Mouse (Mus musculus) hindbrain, embryonic 12.5 days (tissue): Measurements from ENCODE around the gene Matn3. TPM values are rescaled to one million over a fixed set of nuclear protein-coding genes. Genes with fewer than 3 reads are reported as not detected.
"Not testable (repeated sequence)": the region's sequence is repeated elsewhere in the genome, so short reads cannot be mapped to it uniquely, and the experiment has no call there.

ENCODE experiments used
- ATAC-seq: fragments of 200-750 bp; cut with Nextera tagmentation; 2 replicates; pipeline ENCODE4 v1.8.0; 2017; ENCODE audit warnings: moderate TSS enrichment; ENCODE audit not compliant: low FRiP score
- H3K27ac ChIP-seq: fragments of 300-500 bp; sonication (generic); 2 replicates; pipeline ENCODE4 v1.5.1; 2016; ENCODE audit warnings: mild to moderate bottlenecking
- H3K27me3 ChIP-seq: fragments of 300-500 bp; sonication (generic); 2 replicates; pipeline ENCODE4 v1.6.1; 2016; ENCODE audit warnings: mild to moderate bottlenecking
- H3K36me3 ChIP-seq: fragments of 300-500 bp; sonication (generic); 2 replicates; pipeline ENCODE4 v1.6.1; 2016; ENCODE audit warnings: mild to moderate bottlenecking
- H3K4me1 ChIP-seq: fragments of 300-500 bp; sonication (generic); 2 replicates; pipeline ENCODE4 v1.6.1; 2016
- H3K4me2 ChIP-seq: fragments of 300-500 bp; sonication (generic); replicated peaks from 2 replicates; pipeline ENCODE4 v1.6.1; 2016; ENCODE audit warnings: mild to moderate bottlenecking
- H3K4me3 ChIP-seq: fragments of 300-500 bp; sonication (generic); 2 replicates; pipeline ENCODE4 v1.5.1; 2016; ENCODE audit warnings: mild to moderate bottlenecking
- H3K9ac ChIP-seq: fragments of 300-500 bp; sonication (generic); 2 replicates; pipeline ENCODE4 v1.6.1; 2016; ENCODE audit warnings: mild to moderate bottlenecking, moderate library complexity
- H3K9me3 ChIP-seq: fragments of 300-500 bp; sonication (generic); replicated peaks from 2 replicates; pipeline ENCODE4 v1.6.1; 2016; ENCODE audit warnings: mild to moderate bottlenecking
- WGBS: fragments of 180-500 bp; shearing (Covaris S2); methylation state at CpG from one replicate; pipeline ENCODE4 v1.1.7; 2016; 5-methylcytosine and 5-hydroxymethylcytosine counted together
- polyA plus RNA-seq: library from polyadenylated mRNA; unstranded; fragments of >200 nt; fragmentation: Nextera tagmentation; extraction: Ambion mirVana; gene quantifications from 2 replicates; pipeline ENCODE4 v1.2.1, GENCODE M21; 2016

The Matn3 gene
- polyA plus RNA-seq, 1 experiment from 2014 or later: 1.6 TPM

DNA sequence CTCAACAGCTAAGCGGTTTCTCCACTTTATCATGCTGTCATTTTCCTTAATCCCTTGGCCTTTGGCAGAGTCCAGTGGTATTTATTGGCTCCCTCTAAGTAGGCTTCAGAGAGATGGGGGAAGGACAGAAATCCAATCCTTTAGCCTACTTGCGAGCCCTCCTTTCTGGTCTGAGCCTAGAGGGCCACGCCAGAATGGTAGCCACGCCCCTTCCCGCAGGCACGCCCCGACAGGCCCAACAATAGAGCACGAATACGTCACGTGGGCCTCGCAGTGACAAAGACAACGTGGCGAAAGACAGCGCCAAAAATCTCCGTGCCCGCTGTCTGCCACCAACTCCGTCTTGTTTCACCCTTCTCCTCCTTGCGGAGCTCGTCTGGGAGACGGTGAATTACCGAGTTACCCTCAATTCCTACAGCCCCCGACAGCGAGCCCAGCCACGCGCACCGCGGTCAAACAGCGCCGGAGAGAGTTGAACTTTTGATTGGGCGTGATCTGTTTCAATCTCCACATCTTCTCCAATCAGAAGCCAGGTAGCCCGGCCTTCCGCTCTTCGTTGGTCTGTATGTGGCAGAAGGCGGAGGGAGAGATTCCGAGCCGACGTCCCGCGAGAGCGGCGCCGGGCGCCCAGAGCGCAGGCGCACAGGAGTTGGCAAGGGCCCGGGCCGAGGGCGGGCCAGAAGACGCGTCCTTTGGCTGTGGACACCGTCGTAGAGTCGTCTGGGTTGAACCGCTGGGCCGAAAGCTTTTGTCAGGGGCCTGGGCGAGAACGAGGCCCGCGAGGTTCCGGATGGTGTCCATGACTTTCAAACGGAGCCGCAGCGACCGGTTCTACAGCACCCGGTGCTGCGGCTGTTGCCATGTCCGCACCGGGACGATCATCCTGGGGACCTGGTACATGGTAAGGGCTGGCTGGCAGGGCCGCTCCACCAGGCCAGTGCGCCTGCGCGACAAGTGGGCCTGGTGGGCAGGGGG lies 26.0 kb upstream of the Matn3 start, which contains the start of gene Laptm4a:
Gene Laptm4a (plus strand): TSS at position 271 of the 975 bp plus-strand sequence.
- H3K27me3 ChIP-seq: no peaks in the 10 kb centered on the region
- H3K36me3 ChIP-seq: peaks cover 4% of the 10 kb centered on the region; the same call in 1 of the 2 replicates
- peak within 1 kb of the TSS; percentile 96 for H3K27ac ChIP-seq
- peak; percentile 99 for ATAC-seq
- no peaks in the 10 kb centered on the region for H3K9me3 ChIP-seq
- H3K4me3 ChIP-seq: peak within 1 kb of the TSS; percentile 72
- peak within 1 kb of the TSS; percentile 79 for H3K4me2 ChIP-seq
- H3K9ac ChIP-seq: peak within 1 kb of the TSS; percentile 79
- under 1% methylated on average over 73 of the region's 73 CpGs for WGBS
- peaks cover 22% of the 10 kb centered on the region for H3K4me1 ChIP-seq

DNA sequence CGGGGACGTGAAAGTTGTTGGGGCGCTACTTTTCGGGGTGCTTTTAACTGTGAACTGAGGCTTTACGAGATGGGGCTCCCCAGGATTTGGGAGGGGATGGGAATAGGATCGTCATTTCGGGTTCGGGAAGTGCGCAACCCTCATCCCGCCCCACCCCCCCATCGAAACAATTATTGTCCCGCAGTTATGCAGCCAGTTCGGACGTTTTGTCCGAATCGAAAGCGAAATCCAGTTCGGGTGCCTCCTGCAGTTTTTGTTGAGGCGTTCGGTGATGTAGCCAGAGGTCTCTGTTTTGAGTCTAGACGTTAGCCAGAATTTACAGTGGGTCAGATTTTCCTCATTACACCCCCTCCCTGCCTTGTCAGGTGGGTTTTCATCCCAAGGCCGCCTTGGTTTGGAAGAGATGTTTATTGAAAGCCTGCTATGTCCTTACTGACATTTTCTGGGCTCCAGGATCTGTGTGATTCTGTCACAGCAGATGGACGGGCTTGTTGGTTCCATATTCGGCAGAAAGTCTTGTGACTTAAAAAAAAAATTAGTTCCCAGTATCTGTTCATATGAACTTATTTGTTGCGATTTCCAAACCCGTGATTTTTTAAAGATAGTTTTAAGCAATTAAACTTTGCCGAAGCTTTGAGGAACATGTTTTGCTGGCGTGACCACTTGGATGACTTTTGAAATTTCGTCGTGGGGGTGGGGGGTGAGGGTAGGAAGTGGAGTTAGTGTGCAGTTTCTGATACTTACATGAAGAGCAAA lies 25.2 kb upstream of the Matn3 start:
- peaks cover 4% of the 10 kb centered on the region; the same call in 1 of the 2 replicates for H3K36me3 ChIP-seq
- peak overlapping the region; percentile 72 for H3K4me3 ChIP-seq
- peak overlapping the region; percentile 79 for H3K4me2 ChIP-seq
- ATAC-seq: no peak
- no peaks in the 10 kb centered on the region for H3K27me3 ChIP-seq
- H3K27ac ChIP-seq: peak overlapping the region; percentile 96
- H3K4me1 ChIP-seq: peaks cover 20% of the 10 kb centered on the region
- peak overlapping the region; percentile 79 for H3K9ac ChIP-seq
- H3K9me3 ChIP-seq: no peaks in the 10 kb centered on the region
- 5% methylated on average over 30 of the region's 30 CpGs for WGBS

DNA sequence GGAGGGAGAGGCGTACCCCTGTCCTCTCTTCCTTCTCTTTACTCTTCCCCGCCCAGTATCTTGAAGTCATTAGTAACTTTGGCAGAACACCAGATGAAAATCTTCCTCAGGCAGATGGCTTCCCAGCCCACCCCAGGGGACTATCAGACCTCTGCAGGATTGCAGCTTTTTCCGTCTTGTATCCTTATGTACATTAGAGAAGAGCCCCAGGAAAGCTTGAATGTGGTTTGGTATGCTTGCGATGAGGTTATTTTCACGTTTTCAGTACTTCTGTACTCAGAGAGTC lies 24.7 kb upstream of the Matn3 start:
- no peaks in the 10 kb centered on the region for H3K27me3 ChIP-seq
- H3K4me1 ChIP-seq: peaks cover 20% of the 10 kb centered on the region
- H3K9me3 ChIP-seq: no peaks in the 10 kb centered on the region
- no peak for ATAC-seq
- WGBS: 28% methylated on average over 5 of the region's 5 CpGs
- H3K9ac ChIP-seq: peak overlapping the region; percentile 79
- peak overlapping the region; percentile 72 for H3K4me3 ChIP-seq
- H3K36me3 ChIP-seq: peaks cover 4% of the 10 kb centered on the region; the same call in 1 of the 2 replicates
- H3K27ac ChIP-seq: no peak overlapping the region; the same call in 1 of the 2 replicates
- peak overlapping the region; percentile 79 for H3K4me2 ChIP-seq

DNA sequence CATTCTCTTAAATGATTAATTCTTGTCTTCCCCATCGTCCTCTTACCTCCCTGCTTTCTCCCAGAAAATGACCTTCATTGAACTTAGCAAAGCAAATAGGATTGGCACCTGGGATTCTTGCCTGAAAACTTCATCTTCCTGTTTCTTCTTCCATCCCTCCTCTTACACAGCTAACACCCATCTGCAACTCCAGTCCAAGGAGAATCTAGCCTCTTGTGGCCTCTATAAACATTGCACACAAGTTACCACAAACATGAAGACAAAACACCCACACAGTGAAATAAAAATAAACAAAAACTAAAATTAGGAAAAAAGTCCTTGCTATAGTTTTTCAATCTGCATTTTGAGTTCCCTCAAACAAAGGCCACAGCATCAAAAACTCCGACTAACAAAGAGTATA lies 24.1 kb upstream of the Matn3 start:
- H3K4me3 ChIP-seq: peak overlapping the region; percentile 72
- no peaks in the 10 kb centered on the region for H3K9me3 ChIP-seq
- peaks cover 4% of the 10 kb centered on the region; the same call in 1 of the 2 replicates for H3K36me3 ChIP-seq
- peak overlapping the region; percentile 79 for H3K4me2 ChIP-seq
- no peak overlapping the region; the same call in 1 of the 2 replicates for H3K27ac ChIP-seq
- no peak for ATAC-seq
- H3K27me3 ChIP-seq: no peaks in the 10 kb centered on the region
- peaks cover 20% of the 10 kb centered on the region for H3K4me1 ChIP-seq
- peak overlapping the region; percentile 79; the same call in 1 of the 2 replicates for H3K9ac ChIP-seq
- WGBS: 52% methylated on average over 2 of the region's 2 CpGs

DNA sequence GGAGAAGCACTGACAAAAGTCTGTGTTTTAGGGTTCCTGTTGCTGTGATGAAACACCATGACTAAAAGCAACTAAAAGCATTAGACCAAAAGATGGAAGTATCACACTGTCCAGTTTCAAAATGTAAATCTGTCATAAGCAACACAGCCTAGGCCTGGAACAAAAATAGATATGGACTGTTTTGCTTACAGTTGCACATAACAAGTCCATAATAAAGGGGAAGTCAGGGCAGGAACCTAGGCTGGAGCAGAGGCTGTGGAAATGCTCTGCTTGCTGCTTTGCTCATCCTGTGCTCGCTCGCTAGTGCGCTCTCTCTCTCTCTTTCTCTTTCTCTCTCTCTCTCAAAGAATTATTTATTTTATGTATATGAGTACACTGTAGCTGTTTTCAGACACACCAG lies 20.1 kb upstream of the Matn3 start:
- peaks cover 11% of the 10 kb centered on the region; the same call in 1 of the 2 replicates for H3K36me3 ChIP-seq
- no peak overlapping the region for H3K4me3 ChIP-seq
- no peak overlapping the region for H3K4me2 ChIP-seq
- no peaks in the 10 kb centered on the region for H3K9me3 ChIP-seq
- no peak overlapping the region for H3K27ac ChIP-seq
- WGBS: 94% methylated on average over 3 of the region's 3 CpGs
- no peak for ATAC-seq
- no peaks in the 10 kb centered on the region for H3K27me3 ChIP-seq
- no peak overlapping the region for H3K9ac ChIP-seq
- H3K4me1 ChIP-seq: peaks cover 20% of the 10 kb centered on the region

DNA sequence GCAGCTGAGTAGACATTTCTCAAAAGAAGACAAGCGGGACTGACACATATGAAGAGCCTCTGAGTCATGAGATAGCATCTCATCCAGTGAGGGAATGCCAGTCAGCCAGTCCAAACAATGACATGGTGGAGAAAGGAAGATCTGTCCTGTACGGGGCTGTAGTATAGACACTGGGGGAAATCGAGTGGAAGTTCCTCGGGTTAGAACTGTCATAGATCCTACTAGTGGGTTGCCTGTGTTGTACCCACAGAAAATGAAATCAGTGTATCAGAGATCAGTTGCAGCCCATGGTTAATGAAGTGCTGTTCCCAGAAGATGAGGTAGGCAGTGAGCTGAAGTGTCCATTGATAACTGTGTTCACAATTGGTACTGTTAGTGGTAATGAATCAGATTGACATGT lies 19.0 kb upstream of the Matn3 start:
- ATAC-seq: no peak
- peaks cover 20% of the 10 kb centered on the region for H3K36me3 ChIP-seq
- 83% methylated on average over 4 of the region's 4 CpGs for WGBS
- H3K9me3 ChIP-seq: no peaks in the 10 kb centered on the region
- H3K27ac ChIP-seq: 0 out of 2 replicates have a peak overlapping the region, but pooled peaks have one; percentile 30
- H3K9ac ChIP-seq: no peak overlapping the region
- no peak overlapping the region for H3K4me2 ChIP-seq
- no peaks in the 10 kb centered on the region for H3K27me3 ChIP-seq
- H3K4me3 ChIP-seq: no peak overlapping the region
- H3K4me1 ChIP-seq: peaks cover 10% of the 10 kb centered on the region

DNA sequence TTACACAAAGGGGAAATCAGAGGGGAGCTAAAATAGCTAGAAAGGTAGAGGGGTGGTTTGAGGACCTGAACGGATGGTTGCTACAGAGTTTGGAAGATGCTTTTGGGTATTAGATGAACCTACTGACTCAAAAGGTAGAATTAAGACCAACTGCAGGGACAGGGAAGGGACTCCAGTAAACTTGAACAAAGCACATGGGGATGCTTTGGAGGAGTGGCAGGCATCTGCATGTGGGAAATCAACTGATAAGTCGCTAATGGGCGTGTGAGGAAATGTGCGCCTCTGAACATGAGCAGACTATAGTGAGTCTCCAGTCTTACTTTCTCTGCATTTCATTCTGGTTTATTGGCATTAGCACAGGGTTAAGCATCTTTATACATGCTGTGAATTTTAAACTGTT lies 16.6 kb upstream of the Matn3 start:
- no peak overlapping the region for H3K4me3 ChIP-seq
- ATAC-seq: no peak
- H3K4me1 ChIP-seq: no peaks in the 10 kb centered on the region; the same call in 1 of the 2 replicates
- H3K36me3 ChIP-seq: peaks cover 36% of the 10 kb centered on the region
- no peak overlapping the region for H3K4me2 ChIP-seq
- H3K9me3 ChIP-seq: no peaks in the 10 kb centered on the region
- no peaks in the 10 kb centered on the region for H3K27me3 ChIP-seq
- no peak overlapping the region for H3K27ac ChIP-seq
- WGBS: 88% methylated on average over 4 of the region's 4 CpGs
- no peak overlapping the region for H3K9ac ChIP-seq

DNA sequence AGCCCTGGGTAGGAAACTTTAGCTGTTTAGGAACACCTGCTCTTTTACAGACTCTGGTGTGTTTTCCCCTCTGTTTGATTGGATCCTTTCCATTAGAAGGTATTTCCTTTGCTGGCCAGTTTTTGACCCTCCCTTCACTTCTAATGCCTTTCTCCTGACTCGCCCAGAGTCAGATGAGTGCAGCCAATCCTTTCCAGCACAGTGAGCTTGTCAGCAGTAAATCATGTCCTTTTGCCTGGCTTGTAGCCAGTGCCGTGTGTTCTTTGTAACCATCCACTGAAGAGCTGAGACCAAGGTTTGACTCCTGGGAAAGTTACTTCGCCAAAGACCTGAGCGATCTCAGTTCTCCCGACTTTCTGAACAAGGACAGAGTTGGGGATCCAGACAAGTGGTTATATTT lies 12.4 kb upstream of the Matn3 start:
- Histone ChIP-seq H3K9ac (no peak overlapping the region), H3K27ac (no peak overlapping the region), H3K36me3 (peaks cover 64% of the 10 kb centered on the region), H3K4me3 (no peak overlapping the region), H3K27me3 (no peaks in the 10 kb centered on the region), H3K9me3 (no peaks in the 10 kb centered on the region), H3K4me2 (no peak overlapping the region), H3K4me1 (no peaks in the 10 kb centered on the region)
- 78% methylated on average over 5 of the region's 5 CpGs for WGBS
- ATAC-seq: no peak

DNA sequence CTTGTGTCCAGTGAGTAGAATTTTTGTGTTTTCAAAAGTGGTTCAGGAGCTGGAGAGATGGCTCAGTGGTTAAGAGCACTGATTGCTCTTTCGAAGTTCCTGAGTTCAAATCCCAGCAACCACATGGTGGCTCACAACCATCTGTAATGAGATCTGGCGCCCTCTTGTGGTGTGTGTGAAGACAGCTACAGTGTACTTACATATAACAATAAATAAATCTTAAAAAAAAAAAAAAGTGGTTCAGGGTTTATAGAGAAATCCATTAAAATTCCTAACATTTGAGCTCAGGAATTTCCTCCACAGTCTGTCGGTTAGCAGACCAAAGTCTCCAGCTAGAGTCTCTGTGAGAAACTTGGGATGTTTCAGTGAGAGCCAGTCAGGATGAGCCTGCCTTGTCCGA lies 11.5 kb upstream of the Matn3 start:
- H3K27ac ChIP-seq, H3K4me3 ChIP-seq, H3K9me3 ChIP-seq, H3K4me1 ChIP-seq, H3K27me3 ChIP-seq, H3K9ac ChIP-seq, H3K4me2 ChIP-seq, ATAC-seq: not testable (repeated sequence)
- WGBS: 77% methylated on average over 4 of the region's 4 CpGs
- H3K36me3 ChIP-seq: peaks cover 64% of the 10 kb centered on the region

DNA sequence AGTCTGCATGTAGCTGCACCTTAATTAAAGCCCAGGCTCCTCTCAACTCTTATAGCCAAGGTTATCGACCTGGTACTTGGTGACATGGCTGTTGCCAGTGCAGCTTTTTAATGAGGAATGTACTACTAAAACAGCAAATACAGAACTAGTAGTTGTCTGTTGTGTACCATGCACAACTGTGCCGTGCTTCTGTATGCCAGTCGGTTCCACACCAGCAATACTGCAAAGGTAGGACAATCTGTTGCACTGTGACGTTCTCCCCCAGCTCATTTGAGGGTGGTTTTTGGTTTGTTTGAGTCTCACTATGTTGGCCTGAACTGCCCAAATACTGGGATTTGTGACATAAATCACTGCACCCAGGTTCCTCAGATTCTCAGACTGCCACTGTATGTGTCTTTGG lies 8.2 kb upstream of the Matn3 start:
- Histone ChIP-seq H3K27ac (no peak overlapping the region), H3K4me3 (no peak overlapping the region), H3K9ac (no peak overlapping the region), H3K9me3 (no peaks in the 10 kb centered on the region), H3K27me3 (no peaks in the 10 kb centered on the region), H3K4me1 (no peaks in the 10 kb centered on the region), H3K4me2 (no peak overlapping the region), H3K36me3 (peaks cover 52% of the 10 kb centered on the region)
- 89% methylated on average over 4 of the region's 4 CpGs for WGBS
- ATAC-seq: no peak

DNA sequence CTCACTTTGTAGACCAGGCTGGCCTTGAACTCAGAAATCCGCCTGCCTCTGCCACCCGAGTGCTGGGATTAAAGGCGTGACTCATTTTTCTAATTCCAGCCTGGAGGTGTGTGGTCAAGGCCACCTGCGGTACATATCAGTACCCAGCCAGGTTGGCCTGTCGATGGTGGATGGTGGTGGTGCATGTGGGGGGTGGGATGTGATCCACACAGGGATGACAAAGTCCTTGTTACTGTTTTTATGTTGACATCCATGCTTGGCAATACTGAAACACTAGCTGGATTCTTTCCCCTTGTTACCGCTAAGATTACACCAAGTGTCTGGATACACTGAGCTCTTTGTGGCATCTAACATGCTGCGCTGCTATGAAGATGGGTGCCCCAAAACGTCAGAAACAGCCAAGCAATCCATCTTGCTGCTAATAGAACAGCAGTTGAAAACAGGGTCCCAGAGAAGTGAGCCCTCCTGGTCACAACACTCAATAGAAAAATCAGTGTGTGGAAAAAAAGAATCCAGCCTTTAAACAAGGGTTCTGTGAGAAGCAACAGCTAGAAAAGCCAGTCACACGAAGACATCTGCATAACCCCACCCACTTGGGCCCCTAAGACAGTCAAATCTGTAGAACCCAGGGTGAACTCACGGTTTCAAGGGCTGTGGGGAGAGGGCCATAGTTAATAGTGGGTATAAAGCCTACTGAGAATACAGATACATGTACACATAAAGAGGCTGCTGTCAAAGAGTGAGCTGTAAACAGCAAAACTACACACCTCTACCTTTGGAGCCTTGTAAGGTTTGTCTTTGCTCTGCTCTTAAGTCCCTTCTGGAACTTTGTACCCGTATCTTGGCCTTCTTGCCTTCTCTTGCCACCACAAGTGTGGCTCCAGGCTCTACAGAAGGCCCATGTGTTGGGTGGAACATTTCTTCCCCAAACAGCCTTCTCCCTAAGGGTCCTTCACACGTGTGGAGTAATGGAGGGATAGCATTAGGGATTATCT lies 7.4 kb upstream of the Matn3 start:
- Histone ChIP-seq H3K4me1 (no peaks in the 10 kb centered on the region), H3K9me3 (no peaks in the 10 kb centered on the region), H3K27ac (no peak overlapping the region), H3K9ac (no peak overlapping the region), H3K4me2 (no peak overlapping the region), H3K27me3 (no peaks in the 10 kb centered on the region), H3K4me3 (no peak overlapping the region), H3K36me3 (peaks cover 44% of the 10 kb centered on the region)
- no peak for ATAC-seq
- WGBS: 70% methylated on average over 12 of the region's 12 CpGs
